Mouse (Mus musculus): ENCODE data around the gene Nr2f6.
"Not testable (repeated sequence)": the region's sequence is repeated elsewhere in the genome, so short reads cannot be mapped to it uniquely, and the experiment has no call there.

The Nr2f6 gene

DNA sequence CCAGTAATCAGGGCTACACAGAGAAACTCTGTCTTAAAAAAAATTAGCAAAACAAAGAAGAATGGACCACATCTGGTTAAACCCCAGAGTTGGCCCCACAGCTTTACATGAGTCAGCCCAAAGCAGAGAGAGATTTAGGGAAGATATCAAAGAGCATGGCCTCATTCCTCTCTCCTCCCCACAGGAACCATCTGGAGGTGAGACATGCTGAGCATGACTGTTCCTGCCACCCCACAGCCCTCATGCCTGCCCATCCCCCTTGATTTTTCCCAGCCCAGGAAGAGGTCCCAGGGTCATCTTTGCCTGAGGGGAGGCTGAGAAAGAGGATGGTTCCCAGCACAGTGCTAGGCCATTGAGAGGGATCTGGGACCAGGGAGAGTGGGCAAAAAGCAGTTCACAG lies 13.4 kb downstream of the Nr2f6 start:
- in situ Hi-C loops (cut with MboI, MseI) = no loop called here

DNA sequence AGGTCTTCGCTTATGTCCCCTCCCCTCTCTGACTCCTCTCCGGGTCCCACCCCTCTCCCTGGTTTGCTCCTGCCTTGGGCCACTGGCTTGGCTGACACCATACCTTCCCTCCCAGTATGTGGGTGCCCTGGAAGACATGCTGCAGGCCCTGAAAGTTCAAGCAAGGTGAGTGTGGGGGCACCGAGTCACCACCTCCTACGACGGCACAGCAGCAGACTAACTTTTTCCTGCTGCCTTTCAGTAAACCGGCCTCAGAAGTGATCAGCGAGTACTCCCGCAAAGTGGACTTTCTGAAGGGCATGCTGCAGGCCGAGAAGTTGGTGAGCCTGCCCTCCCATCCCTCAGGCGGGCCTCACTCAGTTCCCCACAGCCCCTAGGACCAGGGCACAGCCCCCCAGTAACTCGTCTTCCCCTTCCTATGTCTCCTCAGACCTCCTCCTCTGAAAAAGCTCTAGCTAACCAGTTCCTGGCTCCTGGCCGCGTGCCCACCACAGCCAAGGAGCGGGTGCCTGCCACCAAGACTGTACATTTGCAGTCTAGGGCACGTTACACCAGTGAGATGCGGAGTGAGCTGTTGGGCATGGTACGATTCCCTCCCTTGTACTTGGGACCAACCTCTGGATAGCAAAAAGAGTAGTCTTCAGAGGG lies 14.1 kb downstream of the Nr2f6 start:
- in situ Hi-C loops (cut with MboI, MseI) = no loop called here

DNA sequence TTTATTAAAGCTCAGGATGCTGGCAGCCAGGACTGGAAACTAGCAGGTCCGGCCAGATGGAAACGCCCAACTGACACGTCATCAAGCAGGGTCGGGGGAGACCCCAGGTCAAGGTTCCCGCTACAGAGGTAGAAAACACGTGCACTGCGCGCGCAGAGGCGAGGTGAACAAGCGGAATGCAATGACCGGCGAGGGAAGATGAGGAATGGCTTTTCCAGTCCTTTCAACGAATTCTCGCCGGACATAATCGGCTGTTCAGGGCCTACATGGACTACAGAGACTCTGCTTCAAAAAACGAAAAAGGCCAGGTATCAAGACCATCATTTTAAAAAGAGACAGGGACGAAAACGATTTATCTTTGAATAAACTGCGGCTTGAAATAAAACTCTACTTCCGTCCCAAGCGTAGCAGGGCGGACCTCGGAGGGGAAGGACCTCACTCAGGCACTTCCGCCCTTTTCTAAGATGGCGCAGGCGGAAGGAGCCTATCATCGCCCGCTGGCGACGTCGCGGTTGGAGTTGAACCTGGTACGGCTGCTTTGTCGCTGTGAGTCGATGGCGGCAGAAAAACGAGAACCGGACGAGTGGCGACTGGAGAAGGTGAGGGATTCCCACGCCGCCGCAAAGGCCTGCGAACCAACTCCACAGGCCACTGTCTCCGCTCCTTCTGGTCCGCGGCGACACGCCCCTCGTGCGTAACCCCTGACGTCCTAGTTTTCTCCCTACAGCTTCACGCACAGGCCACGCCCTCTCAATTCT lies 14.8 kb downstream of the Nr2f6 start, which contains the start of gene Use1:
Gene Use1, plus strand, starts transcription at position 78 of the 758 bp plus-strand sequence.
- in situ Hi-C loops (cut with MboI, MseI) = no loop called here

- in situ Hi-C loops (cut with MboI, MseI) = no loop called here
Measured at GRCm38 (mm10) chr8:71358026-71358425, 23.7 kb downstream of the Nr2f6 start.

GRCm38 (mm10) chr8:71351520-71351919 lies 30.2 kb downstream of the Nr2f6 start:
- in situ Hi-C loops (cut with MboI, MseI) = no loop called here

GRCm38 (mm10) chr8:71351117-71351516 lies 30.6 kb downstream of the Nr2f6 start:
- in situ Hi-C loops (cut with MboI, MseI) = no loop called here

GRCm38 (mm10) chr8:71346581-71346980 lies 35.2 kb downstream of the Nr2f6 start:
- in situ Hi-C loops (cut with MboI, MseI) = no loop called here

DNA sequence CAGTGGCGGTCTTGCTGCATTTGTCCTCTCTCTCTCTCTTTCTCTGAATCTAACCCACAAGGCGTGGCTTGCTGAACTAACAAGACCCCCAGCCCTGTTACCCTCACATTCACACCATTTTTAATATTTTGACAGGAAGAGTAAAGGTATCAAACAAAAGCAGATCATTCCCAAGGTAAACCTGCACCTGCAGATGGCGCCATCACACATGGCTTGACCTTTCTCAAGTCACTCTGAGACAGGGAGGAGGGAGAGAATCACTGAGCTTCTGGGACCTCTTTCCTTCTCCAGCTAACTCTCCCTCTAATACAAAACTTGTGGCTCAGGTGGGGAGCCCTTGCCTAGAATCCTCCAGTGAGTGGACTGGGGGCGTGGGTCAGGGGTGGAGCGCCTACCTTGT lies 41.1 kb downstream of the Nr2f6 start:
- in situ Hi-C loops (cut with MboI, MseI) = no loop called here

DNA sequence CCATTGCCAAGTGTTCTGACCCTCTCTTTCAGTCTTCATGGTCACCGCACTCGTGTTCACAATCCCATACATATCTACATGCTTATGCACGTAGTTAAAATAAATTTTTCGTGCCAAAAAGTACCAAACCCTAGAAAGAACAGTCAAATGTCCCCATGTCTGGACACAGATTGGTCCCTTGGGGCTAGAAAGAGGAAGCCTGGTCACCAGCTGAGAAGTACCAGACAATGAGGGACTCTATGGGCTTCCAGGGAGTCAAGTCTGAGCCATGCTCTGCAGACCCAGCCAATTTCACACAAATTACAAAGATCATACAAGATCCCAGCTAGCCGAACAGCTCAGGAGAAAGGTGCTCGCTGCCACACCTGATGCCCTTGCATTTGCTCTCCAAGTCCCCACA lies 43.9 kb downstream of the Nr2f6 start:
- in situ Hi-C loops (cut with MboI, MseI) = not testable (repeated sequence)

DNA sequence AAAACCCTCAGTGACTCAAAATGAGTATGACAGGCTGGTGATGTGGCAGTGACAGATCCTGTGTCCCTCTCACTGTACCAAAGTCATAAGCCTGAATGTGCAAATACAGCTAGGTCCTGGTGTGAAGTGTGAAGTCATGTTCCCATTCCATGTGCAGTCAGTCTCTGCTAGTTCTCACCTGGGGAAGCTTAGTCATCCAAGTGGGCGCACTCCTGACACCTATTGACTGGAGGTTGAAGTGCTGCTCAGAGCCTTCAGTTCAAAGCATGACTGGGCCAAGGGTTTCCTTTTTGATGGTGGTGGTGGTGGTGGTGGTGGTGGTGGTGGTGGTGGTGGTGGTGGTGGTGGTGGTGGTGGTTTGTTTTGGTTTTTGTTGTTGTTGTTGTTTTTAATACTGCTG lies 56.9 kb downstream of the Nr2f6 start:
- in situ Hi-C loops (cut with MboI, MseI) = no loop called here
